Mouse (Mus musculus) midbrain, embryonic 12.5 days (tissue): ENCODE data around the gene Fam173b. TPM values are rescaled to one million over a fixed set of nuclear protein-coding genes. Genes with fewer than 3 reads are reported as not detected.
A peak's percentile ranks its signal among the peaks of the same experiment; 100 is the strongest.

Source experiments
- ATAC-seq: fragments of 200-750 bp; cut with Nextera tagmentation; 2 replicates; pipeline ENCODE4 v1.8.0; 2017; ENCODE audit warnings: low read depth, moderate TSS enrichment, moderate library complexity; ENCODE audit not compliant: low FRiP score
- H3K27ac ChIP-seq: fragments of 300-500 bp; sonication (generic); replicated peaks from 2 replicates; pipeline ENCODE4 v1.5.1; 2016; ENCODE audit warnings: mild to moderate bottlenecking
- H3K27me3 ChIP-seq: fragments of 300-500 bp; sonication (generic); 2 replicates; pipeline ENCODE4 v1.6.1; 2016; ENCODE audit warnings: mild to moderate bottlenecking
- H3K36me3 ChIP-seq: fragments of 300-500 bp; sonication (generic); 2 replicates; pipeline ENCODE4 v1.6.1; 2016
- H3K4me1 ChIP-seq: fragments of 300-500 bp; sonication (generic); 2 replicates; pipeline ENCODE4 v1.6.1; 2016
- H3K4me2 ChIP-seq: fragments of 300-500 bp; sonication (generic); replicated peaks from 2 replicates; pipeline ENCODE4 v1.6.1; 2016; ENCODE audit warnings: mild to moderate bottlenecking, moderate library complexity
- H3K4me3 ChIP-seq: fragments of 300-500 bp; sonication (generic); 2 replicates; pipeline ENCODE4 v1.5.1; 2016; ENCODE audit warnings: mild to moderate bottlenecking
- H3K9ac ChIP-seq: fragments of 300-500 bp; sonication (generic); replicated peaks from 2 replicates; pipeline ENCODE4 v1.6.1; 2016; ENCODE audit warnings: mild to moderate bottlenecking, moderate library complexity
- H3K9me3 ChIP-seq: fragments of 300-500 bp; sonication (generic); 2 replicates; pipeline ENCODE4 v1.6.1; 2016; ENCODE audit warnings: mild to moderate bottlenecking
- WGBS: fragments of 180-500 bp; shearing (Covaris S2); methylation state at CpG from one replicate; pipeline ENCODE4 v1.1.7; 2016; 5-methylcytosine and 5-hydroxymethylcytosine counted together
- polyA plus RNA-seq: library from polyadenylated mRNA; unstranded; fragments of >200 nt; fragmentation: Nextera tagmentation; extraction: Ambion mirVana; gene quantifications from 2 replicates; pipeline ENCODE4 v1.2.1, GENCODE M21; 2016

Fam173b gene
- polyA plus RNA-seq, result 11.8 and 13.2 TPM in 2 replicates

GRCm38 (mm10) chr15:31601646-31602374, at the start of gene Fam173b, which contains the start of gene Cct5:
TSS of gene Fam173b (plus strand) at chr15:31601852.
TSS of gene Cct5 (minus strand) at chr15:31601804.
- ATAC-seq, result peak; percentile 92
- peak within 1 kb of the TSS; percentile 97 for H3K4me2 ChIP-seq
- H3K4me3 ChIP-seq, result peak within 1 kb of the TSS; percentile 95
- WGBS, result under 1% methylated on average over 63 of the region's 63 CpGs
- peak within 1 kb of the TSS; percentile 91 for H3K27ac ChIP-seq
- no peaks in the 10 kb centered on the region for H3K9me3 ChIP-seq
- H3K36me3 ChIP-seq, result peaks cover 12% of the 10 kb centered on the region
- no peaks in the 10 kb centered on the region for H3K27me3 ChIP-seq
- peaks cover 28% of the 10 kb centered on the region for H3K4me1 ChIP-seq
- peak within 1 kb of the TSS; percentile 96 for H3K9ac ChIP-seq

DNA sequence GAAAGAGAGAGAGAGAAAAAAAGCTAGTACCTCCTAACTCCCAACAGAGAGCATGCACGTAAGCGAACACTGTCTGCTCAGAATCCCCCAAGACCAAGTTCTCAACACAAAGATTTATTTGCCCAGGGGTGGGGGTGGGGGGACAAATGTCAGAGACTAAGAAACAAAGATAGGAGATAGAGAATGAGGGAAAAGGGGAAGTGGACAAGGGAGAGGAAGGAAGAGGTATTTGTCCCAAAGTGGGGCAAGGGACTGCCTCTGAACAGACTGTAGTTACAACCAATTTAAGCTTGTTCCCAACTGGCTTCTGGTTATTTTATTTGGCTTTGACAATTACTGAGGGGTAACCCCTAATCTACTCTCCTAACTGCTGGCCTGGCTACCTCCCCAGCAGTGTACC, 46.8 kb upstream of the Fam173b start:
- no peaks in the 10 kb centered on the region for H3K27me3 ChIP-seq
- no peak for ATAC-seq
- no peak overlapping the region for H3K27ac ChIP-seq
- H3K36me3 ChIP-seq, result no peaks in the 10 kb centered on the region
- H3K4me2 ChIP-seq, result no peak overlapping the region
- H3K9ac ChIP-seq, result no peak overlapping the region
- WGBS, result 88% methylated on average over 2 of the region's 2 CpGs
- H3K4me1 ChIP-seq, result no peaks in the 10 kb centered on the region
- H3K4me3 ChIP-seq, result no peak overlapping the region
- H3K9me3 ChIP-seq, result 0 out of 2 replicates have a peak, but pooled peaks cover 4% of the 10 kb centered on the region

DNA sequence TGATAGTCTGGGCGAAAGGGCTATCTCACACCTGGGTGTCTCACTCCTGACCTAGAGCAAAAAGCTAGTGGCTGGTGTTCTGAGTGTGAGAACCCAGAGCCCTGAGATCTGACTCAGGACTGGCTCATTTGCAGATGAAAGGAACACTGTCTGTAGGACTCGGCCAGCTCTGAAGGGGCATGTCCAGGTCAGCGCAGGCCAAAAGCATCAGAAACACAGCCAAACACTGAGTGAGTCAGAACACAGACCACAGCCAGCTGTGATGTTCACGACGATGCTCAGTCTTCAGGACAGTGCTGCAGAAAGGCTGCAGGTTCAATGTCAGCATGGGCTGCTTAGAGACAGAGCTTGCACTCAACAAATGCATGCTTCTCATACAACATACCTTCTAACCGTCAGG, 40.3 kb upstream of the Fam173b start:
- H3K4me1 ChIP-seq, result no peaks in the 10 kb centered on the region
- 0 out of 2 replicates have a peak, but pooled peaks cover 4% of the 10 kb centered on the region for H3K9me3 ChIP-seq
- no peak overlapping the region for H3K4me3 ChIP-seq
- no peak overlapping the region for H3K4me2 ChIP-seq
- H3K27ac ChIP-seq, result no peak overlapping the region
- H3K27me3 ChIP-seq, result no peaks in the 10 kb centered on the region
- H3K9ac ChIP-seq, result no peak overlapping the region
- H3K36me3 ChIP-seq, result no peaks in the 10 kb centered on the region
- ATAC-seq, result no peak
- WGBS, result 78% methylated on average over 6 of the region's 6 CpGs

DNA sequence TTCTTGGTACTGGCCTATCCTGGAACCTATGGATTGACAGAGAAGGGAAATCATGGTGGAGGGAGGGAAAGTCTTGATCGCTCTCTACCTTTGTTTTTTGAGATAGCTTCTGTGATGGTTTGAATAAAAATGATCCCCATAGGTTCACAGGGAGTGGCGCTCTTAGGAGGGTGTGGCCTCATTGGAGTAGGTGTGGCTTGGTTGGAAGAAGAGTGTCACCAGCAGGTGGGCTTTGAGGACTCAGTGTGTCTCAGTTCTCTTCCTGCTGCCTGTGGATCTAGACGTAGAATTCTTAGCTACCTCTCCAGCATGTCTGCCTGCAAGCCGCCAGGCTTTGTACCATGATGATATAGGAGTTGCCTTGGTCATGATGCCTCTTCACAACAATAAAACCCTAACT, 39.7 kb upstream of the Fam173b start:
- Histone ChIP-seq H3K36me3 (no peaks in the 10 kb centered on the region), H3K4me2 (no peak overlapping the region), H3K4me3 (no peak overlapping the region), H3K9ac (no peak overlapping the region), H3K27ac (no peak overlapping the region), H3K27me3 (no peaks in the 10 kb centered on the region), H3K9me3 (0 out of 2 replicates have a peak, but pooled peaks cover 4% of the 10 kb centered on the region), H3K4me1 (no peaks in the 10 kb centered on the region)
- 96% methylated on average over 4 of the region's 4 CpGs for WGBS
- no peak for ATAC-seq

DNA sequence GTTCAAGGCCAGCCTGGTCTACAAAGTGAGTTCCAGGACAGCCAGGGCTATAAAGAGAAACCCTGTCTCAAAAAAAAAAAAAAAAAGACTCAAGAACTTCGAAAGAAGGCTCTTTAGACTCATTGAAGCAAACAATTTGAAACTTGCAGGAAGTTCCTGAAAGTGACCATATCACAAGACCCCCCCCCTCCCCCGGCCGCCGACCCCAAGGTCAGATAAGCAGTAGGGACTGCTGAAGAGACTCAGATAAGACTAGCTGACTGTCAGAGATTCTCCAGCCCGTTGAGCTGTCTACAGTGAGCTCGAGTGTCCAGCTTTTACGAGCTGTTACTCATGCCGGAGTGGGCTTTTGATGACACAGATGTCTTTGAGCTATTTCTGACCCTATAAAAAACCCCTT, 38.8 kb upstream of the Fam173b start:
- H3K27me3 ChIP-seq, result no peaks in the 10 kb centered on the region
- no peaks in the 10 kb centered on the region for H3K4me1 ChIP-seq
- no peak overlapping the region for H3K4me3 ChIP-seq
- H3K27ac ChIP-seq, result no peak overlapping the region
- WGBS, result 86% methylated on average over 8 of the region's 8 CpGs
- ATAC-seq, result no peak
- H3K9me3 ChIP-seq, result 0 out of 2 replicates have a peak, but pooled peaks cover 4% of the 10 kb centered on the region
- no peak overlapping the region for H3K4me2 ChIP-seq
- no peaks in the 10 kb centered on the region for H3K36me3 ChIP-seq
- no peak overlapping the region for H3K9ac ChIP-seq

DNA sequence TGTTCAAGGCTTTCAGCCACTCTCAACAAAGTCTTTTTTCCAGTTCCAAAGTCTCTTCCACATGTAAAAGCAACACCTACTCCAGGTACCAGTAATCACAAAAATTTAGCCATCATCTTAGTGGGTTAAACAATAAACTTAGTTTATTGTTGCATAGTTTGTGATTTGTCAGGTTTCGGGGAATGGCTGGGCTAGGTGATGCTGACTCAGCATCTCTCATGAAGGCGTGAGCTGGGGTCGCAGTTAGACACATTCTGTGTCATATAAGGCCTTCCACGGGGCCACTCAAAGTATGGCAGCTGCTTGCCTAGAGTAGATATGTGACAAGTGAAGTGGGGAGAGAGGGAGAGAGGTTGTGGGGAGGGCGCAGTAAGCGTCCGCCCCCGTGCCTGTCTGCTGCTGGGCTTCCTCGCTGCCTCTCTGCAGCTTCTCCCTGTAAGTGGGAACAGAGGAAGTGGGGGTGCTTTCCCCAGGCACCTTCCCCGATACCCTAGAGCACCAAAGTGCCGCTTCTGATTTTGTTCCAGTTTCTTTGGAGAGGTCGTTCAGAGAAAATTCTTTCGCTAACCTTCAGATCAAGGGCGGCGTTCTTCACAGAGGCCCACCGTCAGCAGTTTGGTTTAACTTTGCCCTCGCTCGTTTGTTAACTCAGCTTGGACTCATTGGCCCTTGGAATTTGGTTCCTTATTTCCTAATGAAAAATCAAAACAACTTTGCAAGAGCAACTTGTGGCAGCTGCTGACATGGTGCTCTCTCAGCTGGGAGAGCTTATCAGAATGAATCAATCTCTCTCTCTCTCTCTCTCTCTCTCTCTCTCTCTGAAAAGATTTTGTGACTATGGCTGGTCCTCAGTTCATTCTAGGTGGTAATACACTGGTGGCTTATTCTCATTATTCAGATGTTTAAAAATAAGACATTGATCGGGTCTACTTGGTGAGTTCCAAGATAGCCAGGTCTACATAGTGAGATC, 37.8 kb upstream of the Fam173b start:
- 67% methylated on average over 19 of the region's 19 CpGs for WGBS
- H3K4me2 ChIP-seq, result no peak overlapping the region
- ATAC-seq, result no peak

DNA sequence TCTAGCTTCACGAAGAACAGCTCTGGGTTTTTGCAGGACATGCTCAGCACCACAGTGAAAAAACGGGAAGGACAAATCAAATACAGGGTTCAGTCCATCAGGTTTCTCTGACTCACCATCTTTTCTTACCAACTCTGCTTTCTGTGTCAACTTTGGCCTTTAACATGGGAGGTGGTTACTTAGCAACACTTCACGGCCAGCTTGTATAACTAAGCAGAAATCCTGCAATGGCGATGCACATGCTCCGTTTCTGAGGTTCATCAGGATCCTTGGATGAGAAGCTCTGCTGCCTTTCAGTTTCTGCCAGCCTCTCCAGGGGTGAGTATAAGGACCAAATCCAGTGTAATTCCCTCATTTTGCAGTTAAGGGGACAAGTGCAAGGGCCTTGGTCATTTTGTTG, 36.5 kb upstream of the Fam173b start, which contains the start of gene Cmbl:
TSS of gene Cmbl (plus strand) at position 206 of the 400 bp plus-strand sequence.
- no peaks in the 10 kb centered on the region for H3K27me3 ChIP-seq
- H3K9ac ChIP-seq, result no peak within 1 kb of the TSS
- no peak within 1 kb of the TSS for H3K4me2 ChIP-seq
- H3K4me1 ChIP-seq, result no peaks in the 10 kb centered on the region
- no peaks in the 10 kb centered on the region for H3K9me3 ChIP-seq
- H3K4me3 ChIP-seq, result no peak within 1 kb of the TSS
- no peak for ATAC-seq
- WGBS, result 65% methylated on average over 5 of the region's 5 CpGs
- no peak within 1 kb of the TSS for H3K27ac ChIP-seq
- no peaks in the 10 kb centered on the region for H3K36me3 ChIP-seq

More for the DNA sequence above, 37.8 kb upstream of the Fam173b start:
- no peak overlapping the region for H3K9ac ChIP-seq
- H3K36me3 ChIP-seq, result no peaks in the 10 kb centered on the region
- no peaks in the 10 kb centered on the region for H3K4me1 ChIP-seq
- 0 out of 2 replicates have a peak, but pooled peaks cover 4% of the 10 kb centered on the region for H3K9me3 ChIP-seq
- H3K27me3 ChIP-seq, result no peaks in the 10 kb centered on the region
- H3K27ac ChIP-seq, result no peak overlapping the region
- no peak overlapping the region for H3K4me3 ChIP-seq

DNA sequence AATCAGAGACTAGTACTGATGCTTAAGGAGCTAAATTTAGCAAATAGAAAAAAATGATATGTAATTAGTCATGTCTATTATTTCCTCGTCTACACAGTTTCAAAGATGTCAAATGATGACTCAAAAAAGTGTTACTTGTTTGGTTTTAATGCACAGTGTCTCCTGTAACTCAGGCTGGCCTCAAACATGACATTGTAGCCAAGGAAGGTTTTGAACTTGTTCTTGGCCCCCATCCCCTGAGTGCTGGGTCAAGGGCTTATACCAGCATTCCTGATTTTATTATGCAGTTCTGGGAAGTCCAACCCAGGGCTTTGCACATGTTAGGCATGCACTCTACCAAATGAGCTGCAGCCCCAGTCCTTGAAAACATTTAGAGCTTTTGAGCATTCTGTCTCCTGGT, 35.9 kb upstream of the Fam173b start:
- no peaks in the 10 kb centered on the region for H3K9me3 ChIP-seq
- H3K27ac ChIP-seq, result no peak overlapping the region
- whole genome bisulfite sequencing, result 79% methylated on average over 1 of the region's 1 CpGs
- H3K4me1 ChIP-seq, result no peaks in the 10 kb centered on the region
- H3K27me3 ChIP-seq, result no peaks in the 10 kb centered on the region
- no peak for ATAC-seq
- no peak overlapping the region for H3K9ac ChIP-seq
- no peaks in the 10 kb centered on the region for H3K36me3 ChIP-seq
- H3K4me3 ChIP-seq, result no peak overlapping the region
- H3K4me2 ChIP-seq, result no peak overlapping the region

- no peak overlapping the region for H3K27ac ChIP-seq
- no peak overlapping the region for H3K4me3 ChIP-seq
- H3K4me2 ChIP-seq, result no peak overlapping the region
- H3K36me3 ChIP-seq, result no peaks in the 10 kb centered on the region
- WGBS, result 68% methylated on average over 7 of the region's 7 CpGs
- H3K9me3 ChIP-seq, result no peaks in the 10 kb centered on the region
- H3K4me1 ChIP-seq, result no peaks in the 10 kb centered on the region
- no peak overlapping the region for H3K9ac ChIP-seq
- ATAC-seq, result no peak
- H3K27me3 ChIP-seq, result no peaks in the 10 kb centered on the region
These were observed 34.2 kb upstream of the Fam173b start for GRCm38 (mm10) chr15:31567431-31567830.

DNA sequence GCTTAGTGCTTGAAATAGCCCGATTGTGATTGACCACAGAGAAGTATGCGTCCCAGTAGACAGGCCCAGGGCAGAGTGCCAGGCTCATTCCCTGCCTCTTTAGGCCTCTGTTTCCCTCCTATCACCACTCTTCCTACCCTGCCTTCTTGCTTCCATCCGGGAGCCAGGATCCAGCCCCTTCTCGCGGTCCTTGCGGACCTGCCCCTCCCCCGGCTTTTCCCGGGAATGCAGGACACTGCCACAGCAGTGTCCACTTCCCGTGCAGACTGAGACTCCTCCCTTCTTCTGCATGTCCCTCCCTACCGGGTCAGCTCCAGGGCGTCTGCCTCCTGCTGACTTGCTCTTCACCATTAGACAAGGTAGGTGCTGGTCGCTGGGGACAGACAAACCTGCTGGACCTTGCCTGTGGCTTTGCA, 33.1 kb upstream of the Fam173b start:
- Histone ChIP-seq H3K36me3 (no peaks in the 10 kb centered on the region), H3K9me3 (no peaks in the 10 kb centered on the region), H3K27ac (no peak overlapping the region), H3K27me3 (no peaks in the 10 kb centered on the region), H3K4me2 (0 out of 2 replicates have a peak overlapping the region, but pooled peaks have one; percentile 4), H3K9ac (no peak overlapping the region), H3K4me3 (no peak overlapping the region), H3K4me1 (no peaks in the 10 kb centered on the region)
- WGBS, result 21% methylated on average over 12 of the region's 12 CpGs
- ATAC-seq, result peak; percentile 38; the same call in 1 of the 2 replicates

- no peaks in the 10 kb centered on the region for H3K27me3 ChIP-seq
- H3K4me1 ChIP-seq, result no peaks in the 10 kb centered on the region
- H3K9ac ChIP-seq, result no peak overlapping the region
- 77% methylated on average over 9 of the region's 9 CpGs for WGBS
- no peak overlapping the region for H3K4me3 ChIP-seq
- no peak for ATAC-seq
- H3K4me2 ChIP-seq, result no peak overlapping the region
- no peaks in the 10 kb centered on the region for H3K36me3 ChIP-seq
- H3K9me3 ChIP-seq, result no peaks in the 10 kb centered on the region
- H3K27ac ChIP-seq, result no peak overlapping the region
These were observed 32.2 kb upstream of the Fam173b start for GRCm38 (mm10) chr15:31569325-31570022.
